Mouse (Mus musculus): ENCODE data around the gene Impg1. TPM values are rescaled to one million over a fixed set of nuclear protein-coding genes. Genes with fewer than 3 reads are reported as not detected.

Gene Impg1
- polyA plus RNA-seq, 1 experiment from 2014 or later = 0.04 TPM

DNA sequence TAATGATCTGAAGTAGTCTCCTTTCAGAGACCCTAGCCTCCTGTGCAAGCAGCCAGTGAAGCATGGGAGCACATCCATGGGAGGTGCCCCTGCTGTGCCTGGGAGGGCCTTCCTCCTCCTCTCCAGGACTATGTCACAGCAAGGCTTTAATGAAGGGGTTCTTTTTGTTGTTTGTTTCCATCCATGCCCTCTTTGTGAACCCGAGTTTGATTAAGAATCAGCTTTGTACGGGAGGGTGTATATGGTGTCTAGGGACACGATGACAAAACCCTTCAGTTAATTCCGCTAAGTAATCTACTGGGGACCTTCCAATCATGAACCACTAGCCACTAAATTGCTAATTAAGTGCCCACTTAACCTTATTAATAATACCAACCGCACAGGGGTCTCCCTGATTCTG is 74.3 kb downstream of the Impg1 start:
- H3K9ac ChIP-seq (ENCODE audit: low read depth, low read length) = no peak overlapping the region
- 53% methylated on average over 5 of the region's 5 CpGs for WGBS
- ATAC-seq (ENCODE audit: low read depth) (peak; percentile 62; the same call in 1 of the 2 replicates), DNase-seq (ENCODE audit: low spot score) (peak; percentile 5)
- no peaks in the 10 kb centered on the region for H3K36me3 ChIP-seq (ENCODE audit: control insufficient read depth, insufficient read depth, low read length)
- H3K4me1 ChIP-seq (ENCODE audit: control insufficient read depth, insufficient read depth, low read length) = no peaks in the 10 kb centered on the region
- H3K27ac ChIP-seq (replicated peaks; ENCODE audit: low read depth, low read length) = no peak overlapping the region
- no peak overlapping the region for H3K4me3 ChIP-seq (ENCODE audit: low read depth, low read length)
- H3K9me3 ChIP-seq (ENCODE audit: control insufficient read depth, low read length) = no peaks in the 10 kb centered on the region
- no peak overlapping the region for H3K4me2 ChIP-seq (ENCODE audit: low read depth, low read length)
- no peaks in the 10 kb centered on the region for H3K27me3 ChIP-seq (replicated peaks; ENCODE audit: control insufficient read depth, insufficient read depth, low read length)

- H3K9ac ChIP-seq (ENCODE audit: low read depth, low read length) = no peak overlapping the region
- ATAC-seq (ENCODE audit: low read depth) (no peak), DNase-seq (ENCODE audit: low spot score) (no peak)
- H3K4me1 ChIP-seq (ENCODE audit: control insufficient read depth, insufficient read depth, low read length) = no peaks in the 10 kb centered on the region
- no peaks in the 10 kb centered on the region for H3K36me3 ChIP-seq (ENCODE audit: control insufficient read depth, insufficient read depth, low read length)
- H3K4me2 ChIP-seq (ENCODE audit: low read depth, low read length) = no peak overlapping the region
- H3K9me3 ChIP-seq (ENCODE audit: control insufficient read depth, low read length) = no peaks in the 10 kb centered on the region
- H3K27ac ChIP-seq (replicated peaks; ENCODE audit: low read depth, low read length) = no peak overlapping the region
- H3K27me3 ChIP-seq (replicated peaks; ENCODE audit: control insufficient read depth, insufficient read depth, low read length) = no peaks in the 10 kb centered on the region
- no peak overlapping the region for H3K4me3 ChIP-seq (ENCODE audit: low read depth, low read length)
- WGBS = 85% methylated on average over 3 of the region's 3 CpGs
Measured at GRCm38 (mm10) chr9:80387890-80388289, 77.4 kb downstream of the Impg1 start.

DNA sequence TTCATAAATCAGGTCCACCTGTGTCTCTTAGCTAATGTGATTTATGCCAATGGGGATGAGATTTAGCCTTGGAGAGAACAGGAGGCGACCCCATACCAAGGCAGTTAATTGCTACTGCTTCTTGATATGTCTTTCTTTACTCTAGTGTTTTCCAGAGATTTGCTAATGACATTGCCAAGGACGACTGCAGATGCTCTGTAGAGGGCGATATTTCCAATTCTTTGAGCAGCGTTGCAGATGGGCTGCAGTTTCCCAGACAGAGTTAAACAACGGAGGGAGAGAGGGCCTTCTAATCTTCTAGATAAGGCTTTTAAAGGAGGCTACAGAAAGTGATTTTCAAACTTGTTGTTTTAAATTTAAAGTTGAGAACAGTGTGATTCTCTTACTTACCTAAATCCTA is 78.8 kb downstream of the Impg1 start:
- no peak overlapping the region for H3K9ac ChIP-seq (ENCODE audit: low read depth, low read length)
- no peak overlapping the region for H3K4me3 ChIP-seq (ENCODE audit: low read depth, low read length)
- H3K4me1 ChIP-seq (ENCODE audit: control insufficient read depth, insufficient read depth, low read length) = no peaks in the 10 kb centered on the region
- ATAC-seq (ENCODE audit: low read depth) (peak; percentile 47; the same call in 1 of the 2 replicates), DNase-seq (ENCODE audit: low spot score) (peak; percentile 60)
- H3K4me2 ChIP-seq (ENCODE audit: low read depth, low read length) = no peak overlapping the region
- no peaks in the 10 kb centered on the region for H3K36me3 ChIP-seq (ENCODE audit: control insufficient read depth, insufficient read depth, low read length)
- H3K27ac ChIP-seq (replicated peaks; ENCODE audit: low read depth, low read length) = no peak overlapping the region
- H3K27me3 ChIP-seq (replicated peaks; ENCODE audit: control insufficient read depth, insufficient read depth, low read length) = no peaks in the 10 kb centered on the region
- no peaks in the 10 kb centered on the region for H3K9me3 ChIP-seq (ENCODE audit: control insufficient read depth, low read length)
- 28% methylated on average over 5 of the region's 5 CpGs for WGBS

DNA sequence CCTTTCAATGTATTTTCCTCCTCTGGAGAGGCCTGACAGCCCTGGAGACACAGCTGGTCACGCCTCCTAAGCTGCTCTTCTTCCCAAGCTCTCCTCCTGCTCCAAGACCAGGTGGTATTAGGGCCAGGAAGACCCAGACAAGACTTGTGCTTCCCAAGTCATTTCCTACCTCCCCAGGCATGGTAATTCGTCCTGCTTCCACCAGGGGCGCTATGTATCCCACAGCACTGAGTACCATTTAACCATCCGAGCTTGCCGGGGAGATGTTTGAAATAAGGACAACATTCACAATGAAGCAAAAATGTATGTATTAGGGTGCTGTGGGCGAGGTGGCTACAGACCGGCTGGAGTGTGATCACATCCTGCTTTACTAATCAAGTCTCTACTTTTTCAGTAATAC is 79.3 kb downstream of the Impg1 start:
- DNase-seq (ENCODE audit: low spot score) = peak; percentile 5
- no peak overlapping the region for H3K4me3 ChIP-seq (ENCODE audit: low read depth, low read length)
- H3K27ac ChIP-seq (replicated peaks; ENCODE audit: low read depth, low read length) = no peak overlapping the region
- ATAC-seq (ENCODE audit: low read depth) = no peak
- WGBS = 50% methylated on average over 7 of the region's 7 CpGs
- no peaks in the 10 kb centered on the region for H3K36me3 ChIP-seq (ENCODE audit: control insufficient read depth, insufficient read depth, low read length)
- no peaks in the 10 kb centered on the region for H3K4me1 ChIP-seq (ENCODE audit: control insufficient read depth, insufficient read depth, low read length)
- no peak overlapping the region for H3K4me2 ChIP-seq (ENCODE audit: low read depth, low read length)
- H3K9ac ChIP-seq (ENCODE audit: low read depth, low read length) = no peak overlapping the region
- H3K27me3 ChIP-seq (replicated peaks; ENCODE audit: control insufficient read depth, insufficient read depth, low read length) = no peaks in the 10 kb centered on the region
- H3K9me3 ChIP-seq (ENCODE audit: control insufficient read depth, low read length) = no peaks in the 10 kb centered on the region

DNA sequence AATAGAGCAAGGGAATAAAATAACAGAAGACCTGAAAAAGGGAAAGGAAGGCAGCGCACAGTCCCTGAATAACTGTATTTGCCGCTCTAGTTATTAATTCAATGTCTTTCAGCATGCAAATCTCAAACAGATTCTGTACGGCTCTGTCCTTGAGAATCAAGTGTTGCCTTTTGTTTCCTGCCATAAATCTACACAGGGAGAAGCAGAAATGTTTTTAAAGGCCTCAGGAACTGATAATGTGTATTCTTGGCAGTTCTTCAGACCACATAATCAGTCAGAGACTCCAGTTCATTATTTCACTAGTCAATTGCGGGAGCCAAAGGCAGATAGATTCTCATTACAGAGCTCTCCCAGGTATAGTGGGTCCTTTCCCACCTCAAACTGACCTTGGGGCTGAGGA is 82.6 kb downstream of the Impg1 start:
- WGBS = 72% methylated on average over 4 of the region's 4 CpGs
- ATAC-seq (ENCODE audit: low read depth) (no peak), DNase-seq (ENCODE audit: low spot score) (peak; percentile 12)
- Histone ChIP-seq H3K27me3 (replicated peaks; ENCODE audit: control insufficient read depth, insufficient read depth, low read length) (no peaks in the 10 kb centered on the region), H3K4me1 (ENCODE audit: control insufficient read depth, insufficient read depth, low read length) (no peaks in the 10 kb centered on the region), H3K4me2 (ENCODE audit: low read depth, low read length) (no peak overlapping the region), H3K4me3 (ENCODE audit: low read depth, low read length) (no peak overlapping the region), H3K27ac (replicated peaks; ENCODE audit: low read depth, low read length) (no peak overlapping the region), H3K9me3 (ENCODE audit: control insufficient read depth, low read length) (no peaks in the 10 kb centered on the region), H3K36me3 (ENCODE audit: control insufficient read depth, insufficient read depth, low read length) (no peaks in the 10 kb centered on the region), H3K9ac (ENCODE audit: low read depth, low read length) (no peak overlapping the region)

GRCm38 (mm10) chr9:80380078-80380645 is 85.1 kb downstream of the Impg1 start:
- Histone ChIP-seq H3K9me3 (ENCODE audit: control insufficient read depth, low read length) (no peaks in the 10 kb centered on the region), H3K9ac (ENCODE audit: low read depth, low read length) (no peak overlapping the region), H3K36me3 (ENCODE audit: control insufficient read depth, insufficient read depth, low read length) (no peaks in the 10 kb centered on the region), H3K4me1 (ENCODE audit: control insufficient read depth, insufficient read depth, low read length) (no peaks in the 10 kb centered on the region), H3K27ac (replicated peaks; ENCODE audit: low read depth, low read length) (no peak overlapping the region), H3K4me3 (ENCODE audit: low read depth, low read length) (no peak overlapping the region), H3K4me2 (ENCODE audit: low read depth, low read length) (no peak overlapping the region), H3K27me3 (replicated peaks; ENCODE audit: control insufficient read depth, insufficient read depth, low read length) (no peaks in the 10 kb centered on the region)
- WGBS = 94% methylated on average over 2 of the region's 2 CpGs
- ATAC-seq (ENCODE audit: low read depth) (no peak), DNase-seq (ENCODE audit: low spot score) (no peak)

DNA sequence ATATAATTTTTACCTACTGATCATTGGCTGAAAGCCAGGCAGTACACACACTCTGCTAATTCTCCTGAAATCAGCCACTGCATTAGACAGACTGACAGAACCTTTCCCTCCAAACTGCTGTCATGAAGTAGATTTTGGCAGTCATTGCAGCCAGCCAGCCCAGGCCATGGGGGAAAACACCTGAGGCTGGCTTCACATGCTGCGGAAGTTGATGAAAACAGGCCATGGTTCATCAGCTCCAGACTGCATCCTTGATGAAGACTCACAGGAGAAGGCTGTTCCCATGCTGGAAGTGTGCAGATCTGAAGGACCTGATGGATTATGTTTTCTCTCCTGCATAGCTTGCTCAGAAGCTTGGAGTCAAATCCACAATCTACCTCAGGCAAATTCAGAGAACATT is 91.2 kb downstream of the Impg1 start:
- no peaks in the 10 kb centered on the region for H3K9me3 ChIP-seq (ENCODE audit: control insufficient read depth, low read length)
- no peak overlapping the region for H3K9ac ChIP-seq (ENCODE audit: low read depth, low read length)
- no peaks in the 10 kb centered on the region for H3K4me1 ChIP-seq (ENCODE audit: control insufficient read depth, insufficient read depth, low read length)
- H3K36me3 ChIP-seq (ENCODE audit: control insufficient read depth, insufficient read depth, low read length) = no peaks in the 10 kb centered on the region
- no peak overlapping the region for H3K27ac ChIP-seq (replicated peaks; ENCODE audit: low read depth, low read length)
- no peaks in the 10 kb centered on the region for H3K27me3 ChIP-seq (replicated peaks; ENCODE audit: control insufficient read depth, insufficient read depth, low read length)
- WGBS = 59% methylated on average over 1 of the region's 1 CpGs
- H3K4me2 ChIP-seq (ENCODE audit: low read depth, low read length) = no peak overlapping the region
- H3K4me3 ChIP-seq (ENCODE audit: low read depth, low read length) = no peak overlapping the region
- DNase-seq (ENCODE audit: low spot score) (peak; percentile 45), ATAC-seq (ENCODE audit: low read depth) (no peak)

GRCm38 (mm10) chr9:80373304-80373739 is 92.0 kb downstream of the Impg1 start:
- Histone ChIP-seq H3K4me2 (ENCODE audit: low read depth, low read length) (no peak overlapping the region), H3K27me3 (replicated peaks; ENCODE audit: control insufficient read depth, insufficient read depth, low read length) (no peaks in the 10 kb centered on the region), H3K4me1 (ENCODE audit: control insufficient read depth, insufficient read depth, low read length) (no peaks in the 10 kb centered on the region), H3K9me3 (ENCODE audit: control insufficient read depth, low read length) (no peaks in the 10 kb centered on the region), H3K9ac (ENCODE audit: low read depth, low read length) (no peak overlapping the region), H3K27ac (replicated peaks; ENCODE audit: low read depth, low read length) (no peak overlapping the region), H3K4me3 (ENCODE audit: low read depth, low read length) (no peak overlapping the region), H3K36me3 (ENCODE audit: control insufficient read depth, insufficient read depth, low read length) (no peaks in the 10 kb centered on the region)
- ATAC-seq (ENCODE audit: low read depth) (no peak), DNase-seq (ENCODE audit: low spot score) (no peak)
- 77% methylated on average over 5 of the region's 5 CpGs for WGBS

- Histone ChIP-seq H3K36me3 (ENCODE audit: control insufficient read depth, insufficient read depth, low read length) (no peaks in the 10 kb centered on the region), H3K27me3 (replicated peaks; ENCODE audit: control insufficient read depth, insufficient read depth, low read length) (no peaks in the 10 kb centered on the region), H3K27ac (replicated peaks; ENCODE audit: low read depth, low read length) (no peak overlapping the region), H3K4me3 (ENCODE audit: low read depth, low read length) (no peak overlapping the region), H3K9me3 (ENCODE audit: control insufficient read depth, low read length) (no peaks in the 10 kb centered on the region), H3K9ac (ENCODE audit: low read depth, low read length) (no peak overlapping the region), H3K4me1 (ENCODE audit: control insufficient read depth, insufficient read depth, low read length) (no peaks in the 10 kb centered on the region), H3K4me2 (ENCODE audit: low read depth, low read length) (no peak overlapping the region)
- WGBS = 70% methylated on average over 2 of the region's 2 CpGs
- ATAC-seq (ENCODE audit: low read depth) = no peak
- no peak for DNase-seq (ENCODE audit: low spot score)
Measured at GRCm38 (mm10) chr9:80368636-80369035, 96.6 kb downstream of the Impg1 start.

Measured in embryonic facial prominence, embryonic 14.5 days (tissue).